Mouse (Mus musculus) v-Abl transformed pro-B cells (cell line): Measurements from ENCODE around the gene Pex5l.

Experiments
- in situ Hi-C, 2 experiments: fragments of 400-800 bp; cut with MboI; formaldehyde crosslinking; loops; one replicate each; pipeline ENCODE4 v1.15.1; 2025; ENCODE audit not compliant: unreplicated experiment in 2 of 2

Pex5l gene

DNA sequence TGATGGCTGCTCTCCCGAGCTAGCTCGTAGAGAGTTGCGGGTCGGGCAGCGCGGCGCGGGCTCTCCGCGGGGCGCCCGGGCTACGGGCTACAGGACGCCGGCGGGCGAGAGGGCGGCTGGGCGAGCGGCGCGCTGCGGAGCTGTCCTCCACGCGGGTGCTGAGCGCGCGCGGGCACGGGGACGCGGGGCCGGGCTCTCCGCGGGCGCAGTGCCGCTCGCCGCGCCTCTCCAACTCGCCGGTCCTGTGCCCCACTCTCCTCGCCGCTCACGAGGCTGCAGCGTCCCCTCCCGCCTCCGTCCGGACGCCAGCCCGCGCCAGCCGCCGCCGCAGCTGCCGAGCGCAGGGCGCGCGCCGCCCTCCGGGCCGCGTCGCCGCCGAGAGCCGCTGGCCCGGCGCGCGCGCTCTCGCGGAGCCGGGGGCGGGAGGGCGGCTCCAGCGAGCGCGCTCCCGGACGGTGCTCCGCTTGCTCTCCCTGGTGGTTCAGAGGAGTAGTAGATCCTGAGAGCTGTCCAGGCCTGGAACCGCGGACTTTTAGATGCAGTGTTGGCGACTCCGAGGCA lies at the start of gene Pex5l:
Gene Pex5l, minus strand, starts transcription at position 347 of the 561 bp plus-strand sequence.
- in situ Hi-C loops: no loop called here

GRCm38 (mm10) chr3:33165186-33165585 lies 22.1 kb upstream of the Pex5l start:
- in situ Hi-C loops: no loop called here

DNA sequence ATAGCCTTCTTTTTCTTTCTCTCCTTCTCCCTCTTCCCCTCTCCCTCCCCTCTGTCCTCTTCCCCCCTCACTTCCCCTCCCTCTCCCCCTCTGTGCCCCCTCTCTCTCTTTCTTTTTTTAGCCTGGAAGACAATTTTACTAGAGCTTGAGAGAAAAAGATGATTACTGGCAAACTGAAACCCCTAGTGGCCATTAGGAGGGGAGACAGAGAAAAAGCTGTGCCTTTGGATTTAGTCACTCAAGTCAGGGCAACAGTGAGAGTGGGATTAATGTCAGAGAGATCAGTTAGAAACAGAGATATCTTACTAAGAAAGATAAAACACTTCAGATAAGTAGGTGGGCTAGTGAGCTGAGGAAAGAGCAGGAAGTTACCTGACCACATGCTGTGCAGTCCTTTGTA lies 20.8 kb upstream of the Pex5l start:
- in situ Hi-C loops: no loop called here

DNA sequence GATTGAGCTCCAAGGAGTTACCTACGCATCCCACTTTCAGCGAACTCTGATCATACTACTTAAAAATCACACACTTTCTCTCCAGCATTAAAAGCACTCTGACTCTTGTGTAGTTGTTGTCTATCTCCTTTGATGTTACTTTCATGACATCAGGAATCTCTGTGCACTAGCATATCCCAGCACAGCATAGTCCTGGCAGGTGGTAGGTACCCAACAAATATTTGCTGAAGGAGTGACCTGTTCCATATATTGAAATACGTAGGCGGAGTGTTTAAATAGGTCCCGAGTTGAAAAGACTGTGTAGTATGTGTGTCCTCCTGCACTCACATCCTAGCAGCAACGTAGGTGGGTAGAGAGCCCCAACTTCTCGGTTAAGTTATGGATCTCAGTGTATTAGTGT lies 545 bp upstream of the Pex5l start:
- in situ Hi-C loops: no loop called here

GRCm38 (mm10) chr3:33142398-33142797 lies 649 bp downstream of the Pex5l start:
- in situ Hi-C loops: no loop called here

GRCm38 (mm10) chr3:33129944-33130343 lies 13.1 kb downstream of the Pex5l start:
- in situ Hi-C loops: no loop called here

DNA sequence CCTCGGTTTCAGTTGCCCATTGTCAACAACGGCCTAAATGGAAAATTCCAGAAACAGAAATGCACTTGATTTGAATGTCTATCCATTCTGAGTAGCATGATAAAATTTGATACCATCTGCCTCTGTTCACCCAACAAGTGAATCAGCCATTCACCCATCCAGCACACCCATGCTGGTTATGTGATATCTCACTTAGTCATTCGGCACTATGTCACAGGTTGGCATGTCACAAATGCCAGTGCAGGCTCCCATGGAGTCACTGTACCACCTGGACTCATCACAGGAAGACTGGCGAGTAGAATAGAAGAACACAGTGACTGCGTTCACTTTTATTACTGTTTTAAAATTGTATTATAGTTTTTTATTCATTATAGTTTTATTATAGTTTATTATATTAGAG lies 18.3 kb downstream of the Pex5l start:
- in situ Hi-C loops: no loop called here

- in situ Hi-C loops: no loop called here
Observed at GRCm38 (mm10) chr3:33105785-33106184, 37.3 kb downstream of the Pex5l start.

GRCm38 (mm10) chr3:33103501-33103900 lies 39.5 kb downstream of the Pex5l start:
- in situ Hi-C loops: no loop called here

DNA sequence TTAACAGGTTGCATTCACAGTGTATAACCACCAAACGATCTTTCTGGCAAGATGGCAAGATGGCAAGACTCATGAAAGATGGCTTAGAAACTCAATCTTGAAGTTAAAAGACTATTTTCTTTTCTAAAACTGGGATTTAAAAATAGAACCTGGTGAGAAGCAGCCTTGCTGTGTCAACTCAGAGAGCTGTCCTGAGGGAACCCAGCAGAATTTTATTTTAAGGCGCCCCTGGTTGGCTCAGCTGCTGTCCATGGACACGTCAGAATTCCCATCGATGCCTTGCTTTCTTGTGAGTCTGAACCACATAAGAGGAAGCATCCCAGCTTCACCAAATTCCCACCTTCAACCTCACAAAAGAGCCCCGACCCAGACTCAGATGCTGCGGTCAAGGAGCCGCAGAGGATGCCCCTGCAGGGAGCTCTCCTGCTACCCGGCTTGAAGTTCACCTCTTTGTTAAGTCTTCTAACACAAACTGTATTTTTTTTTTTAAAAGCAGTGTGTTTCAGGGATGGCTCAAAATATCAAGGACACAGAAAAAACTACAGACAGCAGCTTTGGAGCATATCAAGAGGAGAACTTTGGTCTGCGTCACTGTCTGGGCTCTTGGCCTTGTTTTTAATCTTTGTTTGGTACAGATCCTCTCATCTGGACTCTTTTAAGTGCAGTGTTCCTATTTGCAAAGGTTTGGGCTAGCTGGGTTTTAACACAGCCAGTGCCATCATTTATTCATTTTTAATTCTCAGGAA lies 44.3 kb downstream of the Pex5l start:
- in situ Hi-C loops: no loop called here

DNA sequence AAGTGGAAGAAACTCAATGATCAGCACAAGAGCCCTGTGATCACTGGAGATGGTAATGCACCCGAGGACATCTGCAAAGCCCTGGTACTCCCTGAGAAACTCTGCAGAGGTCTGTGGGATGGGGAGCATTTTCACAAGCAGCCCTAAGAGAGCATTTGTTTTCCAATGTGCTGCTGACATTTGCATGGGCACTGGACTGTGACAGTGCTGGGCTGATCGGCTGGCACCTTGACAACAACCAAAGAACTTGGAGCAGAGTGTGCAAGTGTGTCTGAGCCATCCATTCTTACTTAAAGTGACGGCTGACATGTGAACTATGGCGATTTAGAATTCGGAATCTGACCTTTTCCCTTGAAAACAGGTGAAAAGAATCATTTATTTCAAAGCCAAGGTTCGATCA lies 49.4 kb downstream of the Pex5l start:
- in situ Hi-C loops: no loop called here

DNA sequence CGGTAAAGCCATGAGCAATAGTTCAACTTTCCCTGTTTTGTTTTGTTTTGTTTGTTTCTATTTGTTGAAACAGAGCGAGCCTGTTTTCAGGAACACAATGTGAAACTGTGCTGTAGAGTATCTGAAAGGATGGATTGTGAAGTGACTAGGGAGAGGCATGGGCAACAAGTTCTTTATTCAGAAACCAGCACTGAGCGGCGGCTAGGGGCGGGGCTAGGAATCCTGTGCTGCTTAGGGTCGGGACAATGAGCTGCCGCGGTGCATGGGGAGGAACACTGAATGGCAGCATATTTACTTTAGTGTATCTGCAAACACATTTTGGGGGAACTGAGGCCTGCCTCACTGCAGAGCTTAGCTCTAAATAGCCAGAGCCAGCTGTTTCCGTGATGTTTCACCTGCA lies 53.0 kb downstream of the Pex5l start:
- in situ Hi-C loops: no loop called here

GRCm38 (mm10) chr3:33089470-33089869 lies 53.6 kb downstream of the Pex5l start:
- in situ Hi-C loops: no loop called here

DNA sequence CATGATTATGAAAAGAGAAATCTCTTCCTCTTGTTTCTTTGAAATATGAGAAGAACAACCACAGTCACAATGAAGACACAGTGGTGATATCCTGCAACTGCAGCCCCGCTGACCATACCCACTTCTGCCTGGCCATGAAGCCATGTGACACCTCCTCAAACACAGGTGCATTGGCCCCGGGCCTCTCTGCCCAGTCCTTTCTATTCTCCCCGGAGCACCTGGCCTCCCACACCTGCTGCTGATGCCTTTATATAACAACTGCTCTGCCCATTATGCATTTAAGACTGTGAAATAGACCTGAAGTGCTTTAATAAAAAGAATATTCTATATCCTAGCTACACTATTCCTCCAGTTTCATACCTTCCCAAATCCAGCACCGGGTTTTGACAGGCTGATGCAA lies 54.8 kb downstream of the Pex5l start:
- in situ Hi-C loops: no loop called here

DNA sequence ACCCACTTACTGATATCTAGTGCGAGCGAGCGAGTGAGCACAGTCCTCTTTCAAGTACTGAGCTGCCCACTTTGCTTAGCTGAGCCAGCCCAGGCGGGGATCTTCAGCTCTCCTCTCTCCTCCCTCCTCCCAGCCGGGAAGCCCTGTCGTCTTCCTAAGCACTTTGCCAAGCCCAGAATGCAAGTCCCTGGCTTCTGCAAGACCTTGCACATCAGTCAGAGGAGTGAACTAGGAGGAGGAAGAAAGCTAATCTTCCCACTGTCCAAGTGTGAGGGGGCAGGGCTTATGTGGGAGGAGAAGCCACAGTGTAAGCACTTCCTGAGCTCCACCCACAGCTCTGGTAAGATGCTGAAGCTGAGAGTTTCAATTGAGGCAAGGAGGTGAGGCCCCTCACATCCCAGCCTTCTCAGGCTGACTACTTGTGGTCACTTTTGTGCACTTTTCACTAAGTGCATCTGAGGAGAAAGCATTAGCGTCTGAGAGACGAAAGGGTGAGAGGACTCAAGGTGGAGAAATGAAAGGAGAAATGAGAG lies 60.2 kb downstream of the Pex5l start:
- in situ Hi-C loops: no loop called here

GRCm38 (mm10) chr3:33081793-33082192 lies 61.3 kb downstream of the Pex5l start:
- in situ Hi-C loops: no loop called here

GRCm38 (mm10) chr3:33079658-33080057 lies 63.4 kb downstream of the Pex5l start:
- in situ Hi-C loops: no loop called here

GRCm38 (mm10) chr3:33079171-33079570 lies 63.9 kb downstream of the Pex5l start:
- in situ Hi-C loops: no loop called here

DNA sequence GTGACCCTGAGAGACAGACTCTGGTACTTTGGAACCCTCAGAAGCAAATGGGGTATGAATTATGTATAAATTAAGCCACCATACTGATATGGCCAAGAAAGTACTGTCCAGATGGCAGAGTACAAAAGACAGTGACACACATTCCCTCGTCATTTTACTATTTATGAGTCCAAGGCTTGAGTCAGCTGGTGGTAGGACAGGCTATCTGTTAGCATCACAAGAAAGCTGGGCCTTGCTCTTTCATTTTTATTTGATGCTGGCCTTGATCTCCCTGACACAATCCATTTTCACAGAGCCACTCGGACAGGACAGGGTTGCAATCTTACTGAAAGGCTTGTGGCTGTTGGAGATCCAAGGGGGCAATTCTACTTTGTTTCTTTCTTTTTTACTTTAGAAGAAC lies 67.4 kb downstream of the Pex5l start:
- in situ Hi-C loops: no loop called here

DNA sequence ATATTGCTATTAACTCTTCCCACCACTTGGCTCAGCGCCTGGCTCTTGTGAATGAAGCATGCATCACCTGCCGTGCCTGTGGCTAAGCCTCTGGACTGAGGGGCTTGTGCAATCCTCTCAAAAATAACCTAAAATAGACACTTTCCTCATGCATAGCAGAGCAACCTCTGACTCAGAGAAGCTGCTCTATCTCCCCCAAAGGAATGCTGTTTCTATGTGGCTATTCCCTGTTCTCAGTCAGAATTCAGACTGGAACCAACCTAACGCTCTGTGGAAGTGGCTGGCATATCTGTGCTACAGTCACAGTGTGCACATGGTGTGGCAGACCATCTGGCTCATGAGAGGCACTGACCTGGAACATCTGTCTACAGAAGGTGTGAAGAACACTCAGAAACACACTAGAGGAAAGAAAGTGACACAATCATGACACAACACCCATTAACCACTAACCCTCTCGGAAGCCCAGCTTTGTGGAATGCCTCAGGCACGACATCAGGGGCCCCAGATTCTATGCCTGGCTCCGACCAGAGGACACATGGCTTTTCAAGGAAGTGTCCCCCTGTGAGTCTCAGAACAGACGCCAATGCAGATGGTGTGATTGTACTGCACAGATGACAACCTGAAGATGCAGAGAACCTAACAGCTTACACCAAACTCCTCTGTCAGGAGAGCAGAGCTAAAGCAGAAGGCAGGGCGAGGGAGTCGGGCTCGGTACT lies 68.6 kb downstream of the Pex5l start:
- in situ Hi-C loops: no loop called here

GRCm38 (mm10) chr3:33073905-33074265 lies 69.2 kb downstream of the Pex5l start:
- in situ Hi-C loops: no loop called here

DNA sequence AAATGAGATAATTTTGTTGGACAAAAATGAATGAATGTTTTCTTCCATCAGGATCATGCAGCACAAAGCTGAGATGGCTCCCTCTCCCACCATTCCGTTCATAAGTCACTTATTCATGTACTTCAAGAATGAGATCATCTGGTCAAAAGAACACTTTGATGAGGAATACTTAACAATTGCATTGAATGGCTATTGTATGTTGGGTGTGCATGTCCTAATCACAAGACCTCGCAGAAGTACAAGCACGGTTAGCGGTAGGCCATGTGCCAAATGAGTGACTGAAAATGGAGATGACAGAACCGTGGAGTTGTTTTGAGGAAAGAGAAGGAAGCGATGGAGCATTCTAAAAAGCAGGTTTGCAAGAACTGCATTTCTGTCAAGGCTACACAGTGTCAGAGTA lies 72.3 kb downstream of the Pex5l start:
- in situ Hi-C loops: no loop called here
